Mouse (Mus musculus) neural tube, embryonic 15.5 days (tissue): ENCODE measurements at regions not wholly inside any gene's neighbourhood (a gene's known extent, or its start where the extent isn't known, plus 50 kb on each side); places are given as distances from the start of the nearest gene placed in this dataset.

Experiments used
- ATAC-seq: fragments of 200-750 bp; cut with Nextera tagmentation; 2 replicates; pipeline ENCODE4 v1.8.0; 2017; ENCODE audit warnings: mild to moderate bottlenecking, moderate TSS enrichment, moderate library complexity; ENCODE audit not compliant: low FRiP score
- H3K27ac ChIP-seq: fragments of 300-500 bp; sonication (generic); replicated peaks from 2 replicates; pipeline ENCODE4 v1.5.1; 2015; ENCODE audit warnings: mild to moderate bottlenecking, inconsistent platforms
- H3K27me3 ChIP-seq: fragments of 300-500 bp; sonication (generic); replicated peaks from 2 replicates; pipeline ENCODE4 v1.6.1; 2015; ENCODE audit warnings: inconsistent platforms
- H3K36me3 ChIP-seq: fragments of 300-500 bp; sonication (generic); 2 replicates; pipeline ENCODE4 v1.6.1; 2015; ENCODE audit warnings: inconsistent platforms
- H3K4me1 ChIP-seq: fragments of 300-500 bp; sonication (generic); 2 replicates; pipeline ENCODE4 v1.6.1; 2015; ENCODE audit warnings: inconsistent platforms
- H3K4me2 ChIP-seq: fragments of 300-500 bp; sonication (generic); 2 replicates; pipeline ENCODE4 v1.6.1; 2015; ENCODE audit warnings: inconsistent platforms, mild to moderate bottlenecking, moderate library complexity
- H3K4me3 ChIP-seq: fragments of 300-500 bp; sonication (generic); replicated peaks from 2 replicates; pipeline ENCODE4 v1.5.1; 2015; ENCODE audit warnings: mild to moderate bottlenecking, inconsistent platforms
- H3K9ac ChIP-seq: fragments of 300-500 bp; sonication (generic); replicated peaks from 2 replicates; pipeline ENCODE4 v1.6.1; 2015; ENCODE audit warnings: mild to moderate bottlenecking, inconsistent platforms
- H3K9me3 ChIP-seq: fragments of 300-500 bp; sonication (generic); replicated peaks from 2 replicates; pipeline ENCODE4 v1.6.1; 2016; ENCODE audit warnings: inconsistent platforms
- WGBS: fragments of 180-500 bp; shearing (Covaris S2); methylation state at CpG from one replicate; pipeline ENCODE4 v1.1.7; 2015; ENCODE audit warnings: mixed read lengths; 5-methylcytosine and 5-hydroxymethylcytosine counted together

DNA sequence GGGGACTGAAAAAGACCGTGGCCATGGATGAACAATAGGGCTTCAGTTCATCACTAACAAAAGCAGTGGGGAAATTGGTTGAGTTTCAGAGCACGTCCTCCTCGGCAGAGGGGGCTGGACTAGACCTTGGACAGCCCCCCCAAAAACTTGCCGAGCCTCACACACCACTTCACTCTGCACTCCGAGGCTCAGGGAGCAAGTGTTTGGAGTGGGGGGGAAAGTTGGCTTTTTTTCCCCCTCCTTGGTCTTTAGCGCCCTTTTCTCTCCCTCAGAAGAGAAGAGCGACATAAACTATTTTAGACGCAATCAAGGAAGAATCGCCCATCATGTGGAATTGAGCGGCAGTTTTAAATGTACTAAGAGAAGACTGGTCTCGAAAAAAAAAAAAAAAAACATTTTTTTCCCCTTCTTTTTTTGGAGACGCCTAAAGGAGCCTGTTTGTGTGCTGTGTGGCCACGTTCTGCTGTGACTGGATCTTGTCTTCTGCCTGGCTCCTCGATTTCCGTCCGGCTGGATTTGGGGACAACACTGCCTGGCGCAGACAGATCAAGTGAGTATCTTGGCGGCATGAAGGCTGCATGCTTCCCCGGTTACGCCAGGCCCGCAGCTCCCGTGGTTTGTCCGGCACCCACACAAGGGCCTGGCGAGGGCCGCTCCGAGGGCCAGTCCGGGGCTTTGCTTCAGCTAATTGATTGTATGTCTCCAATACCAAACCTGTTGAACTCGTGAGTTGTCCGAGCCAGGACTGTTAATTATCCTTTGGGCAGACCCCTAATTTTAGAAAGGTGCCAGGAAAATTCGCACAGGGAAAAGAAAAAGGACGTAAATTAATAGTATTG is 228.7 kb downstream of the Mef2c start:
- no peaks in the 10 kb centered on the region for H3K27me3 ChIP-seq
- H3K9ac ChIP-seq, result peak overlapping the region; percentile 92
- ATAC-seq, result peak; percentile 15
- H3K36me3 ChIP-seq, result no peaks in the 10 kb centered on the region
- H3K4me3 ChIP-seq, result peak overlapping the region; percentile 64
- H3K4me1 ChIP-seq, result 0 out of 2 replicates have a peak, but pooled peaks cover under 1% of the 10 kb centered on the region
- peak overlapping the region; percentile 67 for H3K4me2 ChIP-seq
- H3K9me3 ChIP-seq, result no peaks in the 10 kb centered on the region
- WGBS, result under 1% methylated on average over 31 of the region's 31 CpGs
- H3K27ac ChIP-seq, result peak overlapping the region; percentile 100

DNA sequence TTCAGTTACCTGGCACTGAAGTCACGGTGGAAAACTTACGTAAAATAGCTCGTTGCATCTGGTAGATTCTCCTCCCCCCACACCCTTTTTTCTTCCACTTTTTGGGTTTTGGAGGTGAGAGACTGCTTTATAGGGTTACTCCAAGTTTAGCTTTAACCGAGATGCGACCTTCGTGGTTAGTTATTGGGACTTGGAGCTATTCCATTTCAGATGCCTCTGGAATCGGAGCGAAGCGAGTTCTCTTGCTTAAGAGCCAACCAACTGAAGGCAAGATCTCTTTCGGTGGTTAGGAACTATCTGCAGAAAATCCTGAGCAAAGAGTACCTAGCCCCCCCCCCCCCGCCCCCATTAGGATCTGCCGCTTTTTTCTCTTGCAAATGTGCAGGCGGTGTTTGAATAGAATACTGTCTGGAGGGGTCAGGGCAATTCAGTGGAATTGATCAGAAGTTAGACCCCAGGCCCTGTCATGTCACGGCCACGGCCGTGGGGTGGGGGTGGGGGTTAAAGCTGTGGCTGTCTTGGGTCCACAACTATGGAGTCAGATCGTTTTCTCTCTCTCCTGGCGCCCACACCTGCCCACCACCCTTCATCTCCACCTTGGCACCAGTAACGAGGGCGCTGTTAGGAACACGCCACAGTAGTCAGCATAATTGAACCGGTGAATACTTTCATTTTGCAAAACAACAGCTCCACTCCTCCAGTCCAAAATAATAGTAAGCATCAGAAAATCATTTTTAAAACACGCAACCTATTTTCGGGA is 229.6 kb downstream of the Mef2c start:
- no peaks in the 10 kb centered on the region for H3K27me3 ChIP-seq
- peak overlapping the region; percentile 100 for H3K27ac ChIP-seq
- H3K9me3 ChIP-seq, result no peaks in the 10 kb centered on the region
- 0 out of 2 replicates have a peak, but pooled peaks cover 2% of the 10 kb centered on the region for H3K4me1 ChIP-seq
- no peak for ATAC-seq
- peak overlapping the region; percentile 92 for H3K9ac ChIP-seq
- H3K36me3 ChIP-seq, result no peaks in the 10 kb centered on the region
- peak overlapping the region; percentile 64 for H3K4me3 ChIP-seq
- H3K4me2 ChIP-seq, result peak overlapping the region; percentile 67
- under 1% methylated on average over 24 of the region's 24 CpGs for WGBS

DNA sequence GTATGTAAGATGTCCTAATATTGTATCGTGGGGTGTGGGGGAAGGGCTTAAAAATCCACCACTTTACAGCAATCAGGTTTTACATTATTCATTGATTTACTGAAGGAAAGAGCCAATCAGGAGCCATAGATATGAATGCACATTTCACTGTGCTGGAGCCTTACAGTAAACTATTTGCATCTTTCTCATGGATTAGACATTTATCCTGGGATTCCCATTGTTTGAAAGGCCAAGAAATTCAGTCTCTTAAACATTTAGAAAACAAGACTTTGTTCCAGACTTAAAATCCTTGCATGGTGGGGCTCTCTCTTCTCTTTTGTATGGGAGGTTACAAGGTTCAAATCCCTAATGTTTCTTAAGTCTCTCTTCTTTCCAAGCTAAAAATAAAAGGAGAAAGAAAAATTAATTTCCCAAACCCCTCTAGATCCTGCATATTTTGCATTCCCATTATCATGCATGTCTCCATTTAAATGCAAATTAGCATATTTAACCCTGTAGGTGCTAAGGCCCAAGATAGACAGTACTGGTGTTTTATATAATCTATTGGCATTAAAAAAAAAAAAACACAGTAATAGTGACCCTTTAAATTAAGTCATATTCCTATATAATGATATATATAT is 230.3 kb downstream of the Mef2c start:
- Histone ChIP-seq H3K27ac (peak overlapping the region; percentile 100), H3K36me3 (no peaks in the 10 kb centered on the region), H3K4me2 (peak overlapping the region; percentile 67), H3K4me1 (0 out of 2 replicates have a peak, but pooled peaks cover 2% of the 10 kb centered on the region), H3K9ac (peak overlapping the region; percentile 92), H3K4me3 (peak overlapping the region; percentile 64), H3K27me3 (no peaks in the 10 kb centered on the region), H3K9me3 (no peaks in the 10 kb centered on the region)
- ATAC-seq, result no peak
- 0% methylated on average over 1 of the region's 1 CpGs for WGBS

DNA sequence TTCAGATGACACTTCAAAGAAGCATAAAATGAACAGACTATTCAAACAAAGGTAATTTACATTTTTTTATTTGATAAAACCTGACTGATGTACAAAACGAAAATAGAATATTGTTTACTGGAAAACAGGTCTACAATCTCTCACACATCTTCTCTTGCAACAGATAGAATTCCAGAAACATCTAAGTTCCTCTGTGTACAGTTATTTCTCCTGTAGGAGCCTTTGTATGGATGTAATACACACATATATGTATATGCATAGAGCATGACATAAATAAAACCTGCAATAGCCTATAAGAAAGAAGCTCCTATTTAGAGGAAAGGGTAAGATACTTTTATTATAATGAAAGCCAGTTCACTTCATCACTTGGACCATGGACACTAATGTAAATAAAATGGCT is 230.8 kb downstream of the Mef2c start:
- H3K27me3 ChIP-seq, result no peaks in the 10 kb centered on the region
- peak overlapping the region; percentile 63; the same call in 1 of the 2 replicates for H3K27ac ChIP-seq
- peak overlapping the region; percentile 37; the same call in 1 of the 2 replicates for H3K9ac ChIP-seq
- 0 out of 2 replicates have a peak, but pooled peaks cover 2% of the 10 kb centered on the region for H3K4me1 ChIP-seq
- H3K9me3 ChIP-seq, result no peaks in the 10 kb centered on the region
- no peak for ATAC-seq
- no peaks in the 10 kb centered on the region for H3K36me3 ChIP-seq
- no peak overlapping the region; the same call in 1 of the 2 replicates for H3K4me3 ChIP-seq
- peak overlapping the region; percentile 54 for H3K4me2 ChIP-seq
- 13% methylated on average over 1 of the region's 1 CpGs for WGBS

DNA sequence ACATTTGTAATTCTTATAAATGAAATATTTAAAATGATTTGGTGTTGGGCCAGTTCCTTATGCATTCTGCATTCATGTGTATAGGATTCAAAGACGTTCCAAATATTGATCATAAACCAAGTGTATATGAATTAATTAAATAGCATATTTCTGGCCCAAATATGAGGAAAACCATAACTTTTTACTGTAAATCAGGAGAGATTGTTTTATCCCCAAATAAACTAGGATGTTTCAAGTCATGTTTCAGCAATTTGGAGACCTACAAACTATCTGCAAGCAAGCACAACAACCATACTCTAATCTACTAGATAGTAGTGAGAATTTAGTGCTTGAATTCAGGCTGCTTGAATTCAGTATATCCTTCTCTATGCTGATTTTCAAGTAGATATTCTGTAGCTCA is 231.3 kb downstream of the Mef2c start:
- Histone ChIP-seq H3K9ac (peak overlapping the region; percentile 41), H3K27ac (peak overlapping the region; percentile 79), H3K9me3 (no peaks in the 10 kb centered on the region), H3K27me3 (no peaks in the 10 kb centered on the region), H3K4me1 (0 out of 2 replicates have a peak, but pooled peaks cover 2% of the 10 kb centered on the region), H3K4me2 (peak overlapping the region; percentile 54), H3K4me3 (peak overlapping the region; percentile 31), H3K36me3 (no peaks in the 10 kb centered on the region)
- 13% methylated on average over 1 of the region's 1 CpGs for WGBS
- ATAC-seq, result no peak

DNA sequence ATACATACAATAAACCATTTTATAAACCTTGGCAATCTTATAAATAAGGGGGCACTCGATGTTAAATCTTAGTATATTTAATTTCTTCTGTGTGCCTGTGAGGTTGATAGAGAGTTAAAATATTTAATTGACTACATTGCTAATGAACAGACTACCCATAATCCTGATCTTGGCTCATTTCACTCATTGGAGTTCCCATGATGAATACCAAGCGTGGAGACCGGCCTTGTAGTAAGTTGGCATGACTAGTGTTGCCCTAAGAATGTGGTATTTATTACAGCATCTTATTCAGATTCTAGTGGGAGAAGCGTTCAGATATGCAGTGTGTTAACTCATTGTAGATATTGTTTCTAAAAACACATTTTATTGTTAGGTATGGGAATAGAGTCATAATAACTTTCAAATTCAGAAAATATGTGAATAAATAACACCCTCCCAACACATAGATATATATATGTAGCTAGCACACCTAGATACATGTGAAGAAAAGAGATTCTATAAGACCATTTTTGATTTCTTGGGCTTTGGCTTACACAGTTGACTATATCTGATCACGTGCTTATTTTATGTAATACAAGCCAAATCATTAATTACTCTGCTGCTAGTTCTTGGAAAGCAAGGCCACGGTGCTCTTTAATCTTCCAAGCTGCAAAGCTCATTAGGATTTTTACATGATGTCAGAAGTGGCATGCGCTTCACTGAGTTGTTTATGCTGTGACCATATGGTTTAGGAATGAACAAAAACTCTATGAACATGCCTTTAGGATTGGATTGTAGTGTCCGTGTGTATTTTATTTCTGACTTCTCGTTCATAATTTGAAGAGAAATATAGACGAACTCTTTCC is 232.0 kb downstream of the Mef2c start:
- Histone ChIP-seq H3K27me3 (no peaks in the 10 kb centered on the region), H3K9ac (peak overlapping the region; percentile 54), H3K4me2 (peak overlapping the region; percentile 54), H3K9me3 (no peaks in the 10 kb centered on the region), H3K4me3 (peak overlapping the region; percentile 39), H3K27ac (peak overlapping the region; percentile 83), H3K4me1 (0 out of 2 replicates have a peak, but pooled peaks cover 2% of the 10 kb centered on the region), H3K36me3 (no peaks in the 10 kb centered on the region)
- no peak for ATAC-seq
- 11% methylated on average over 10 of the region's 10 CpGs for WGBS

DNA sequence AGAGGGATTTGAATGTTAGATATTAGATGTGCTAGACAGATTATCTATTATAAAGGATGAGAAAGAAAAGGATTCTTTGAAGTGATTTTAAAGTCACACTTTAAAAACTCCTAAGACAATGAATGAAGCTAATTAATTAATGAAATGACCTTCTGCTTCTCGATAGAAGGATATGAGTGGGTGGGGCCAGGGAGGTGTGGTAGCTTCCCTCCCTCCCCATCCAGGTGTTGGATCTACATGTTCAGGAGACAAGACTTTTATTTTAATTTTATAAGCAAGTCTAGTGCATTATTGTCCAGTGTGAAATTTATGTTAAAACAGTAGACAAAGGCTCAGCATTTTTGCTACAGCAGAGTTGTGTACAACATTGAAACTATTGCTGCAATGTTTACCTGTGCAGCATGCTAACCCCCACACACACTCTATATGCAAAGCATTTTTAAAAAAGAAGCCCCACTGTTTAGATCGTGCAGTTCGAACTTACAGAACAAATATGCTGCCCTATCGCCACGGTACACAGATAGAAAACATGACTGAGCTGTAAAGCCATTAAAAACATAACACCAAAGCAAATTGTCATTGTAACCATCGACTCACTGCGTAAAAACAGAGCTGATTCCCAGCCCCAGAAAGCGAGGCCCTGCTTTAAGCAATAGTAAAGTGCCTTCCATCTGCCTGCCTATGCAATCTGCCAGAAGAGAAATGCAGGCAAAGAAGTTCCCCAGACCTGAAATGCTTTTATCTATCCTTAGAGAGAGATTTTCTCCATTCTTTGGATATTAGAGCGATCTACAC is 233.4 kb downstream of the Mef2c start:
- H3K36me3 ChIP-seq, result no peaks in the 10 kb centered on the region

DNA sequence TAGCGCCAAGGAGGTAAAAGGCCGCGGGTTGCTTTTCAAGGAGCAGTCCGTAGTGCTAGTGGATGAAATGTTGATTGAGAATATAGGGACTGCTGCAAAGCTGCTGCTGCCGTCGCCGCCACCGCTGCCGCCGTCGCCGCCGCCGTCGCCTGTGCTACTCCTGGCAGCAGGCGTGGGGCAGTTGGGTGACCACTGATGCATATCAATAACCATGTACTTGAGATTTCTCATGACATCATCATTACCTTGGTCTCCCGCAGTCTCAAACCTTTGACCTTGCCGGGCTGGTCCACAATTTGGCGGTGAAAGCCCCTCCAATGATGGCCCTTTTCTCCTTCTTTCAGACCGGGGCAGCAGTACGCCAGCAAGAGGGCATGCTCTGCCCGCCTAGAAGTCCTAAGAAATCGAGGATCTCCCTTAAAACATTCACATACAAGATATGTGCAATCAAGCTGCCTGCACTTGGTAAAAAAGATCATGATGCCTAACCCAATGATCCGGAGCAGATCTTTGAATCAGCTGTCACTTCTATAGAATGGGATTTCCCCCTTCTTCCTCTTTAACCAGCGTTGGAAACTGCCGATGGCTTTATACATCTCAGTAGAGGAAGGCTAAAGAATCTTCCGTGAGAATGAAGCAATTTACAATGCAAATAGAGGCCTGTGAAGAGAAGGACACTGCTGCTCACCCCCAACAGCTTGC is 234.1 kb downstream of the Mef2c start:
- no peaks in the 10 kb centered on the region for H3K36me3 ChIP-seq
- H3K27ac ChIP-seq, result peak overlapping the region; percentile 94
- H3K27me3 ChIP-seq, result no peaks in the 10 kb centered on the region
- WGBS, result under 1% methylated on average over 27 of the region's 27 CpGs
- H3K9me3 ChIP-seq, result no peaks in the 10 kb centered on the region
- peak overlapping the region; percentile 50 for H3K4me3 ChIP-seq
- peak; percentile 30; the same call in 1 of the 2 replicates for ATAC-seq
- peak overlapping the region; percentile 72 for H3K9ac ChIP-seq
- 0 out of 2 replicates have a peak, but pooled peaks cover 2% of the 10 kb centered on the region for H3K4me1 ChIP-seq
- H3K4me2 ChIP-seq, result peak overlapping the region; percentile 67

More for the DNA sequence above, 233.4 kb downstream of the Mef2c start:
- peak overlapping the region; percentile 94 for H3K27ac ChIP-seq
- H3K4me3 ChIP-seq, result peak overlapping the region; percentile 50
- no peaks in the 10 kb centered on the region for H3K9me3 ChIP-seq
- H3K9ac ChIP-seq, result peak overlapping the region; percentile 72
- 0 out of 2 replicates have a peak, but pooled peaks cover 2% of the 10 kb centered on the region for H3K4me1 ChIP-seq
- no peaks in the 10 kb centered on the region for H3K27me3 ChIP-seq
- H3K4me2 ChIP-seq, result peak overlapping the region; percentile 67
- WGBS, result 2% methylated on average over 9 of the region's 9 CpGs
- ATAC-seq, result no peak

DNA sequence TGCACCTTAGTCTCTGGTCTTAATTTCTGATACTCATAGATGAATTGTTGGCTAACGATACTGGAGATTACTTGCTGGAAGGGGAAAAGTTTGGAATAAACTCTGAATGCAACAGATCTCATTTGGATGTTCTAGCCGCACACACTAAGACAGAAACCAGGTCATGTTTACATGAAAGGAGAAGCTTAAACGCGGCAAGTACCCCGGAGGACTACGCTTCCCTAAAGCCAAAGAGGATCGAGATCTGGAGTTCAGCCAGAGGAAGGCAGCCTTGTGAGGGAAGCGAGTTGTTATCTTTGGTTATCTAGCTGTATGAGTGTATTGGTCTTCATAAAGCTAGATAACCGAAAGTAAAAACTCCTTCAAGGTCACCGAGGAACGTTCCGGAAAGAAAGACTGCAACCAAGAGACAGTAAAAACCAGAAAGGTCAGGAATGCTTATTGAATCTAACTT is 234.7 kb downstream of the Mef2c start:
- peak overlapping the region; percentile 67 for H3K4me2 ChIP-seq
- H3K4me3 ChIP-seq, result peak overlapping the region; percentile 50
- H3K27ac ChIP-seq, result peak overlapping the region; percentile 94
- peak overlapping the region; percentile 72 for H3K9ac ChIP-seq
- H3K36me3 ChIP-seq, result no peaks in the 10 kb centered on the region
- no peaks in the 10 kb centered on the region for H3K9me3 ChIP-seq
- no peaks in the 10 kb centered on the region for H3K27me3 ChIP-seq
- WGBS, result under 1% methylated on average over 12 of the region's 12 CpGs
- no peak for ATAC-seq
- 0 out of 2 replicates have a peak, but pooled peaks cover 2% of the 10 kb centered on the region for H3K4me1 ChIP-seq
